Mouse (Mus musculus): ENCODE measurements around the gene Esm1. TPM values are rescaled to one million over a fixed set of nuclear protein-coding genes. Genes with fewer than 3 reads are reported as not detected.

Gene Esm1
- total RNA-seq, 1 experiment, result not detected

- Histone ChIP-seq H3K36me3 (ENCODE audit: control insufficient read depth, insufficient read depth, low read length, poor library complexity, severe bottlenecking) (no peaks in the 10 kb centered on the region), H3K9me3 (ENCODE audit: control insufficient read depth, insufficient read depth, low read depth, low read length) (no peaks in the 10 kb centered on the region), H3K4me3 (ENCODE audit: insufficient read depth in 1 of 2, low read depth in 1 of 2, low read length in 2 of 2, poor library complexity in 1 of 2, severe bottlenecking in 1 of 2) (no peak overlapping the region), H3K27ac (ENCODE audit: insufficient read depth, low read depth, low read length, poor library complexity, severe bottlenecking) (no peak overlapping the region), H3K4me1 (ENCODE audit: control insufficient read depth in 2 of 2, insufficient read depth in 2 of 2, low read length in 2 of 2, poor library complexity in 1 of 2) (peaks cover 0 to 5% of the 10 kb centered on the region in 2 experiments; a peak in 2 of 4 replicates), H3K9ac (ENCODE audit: insufficient read depth, low read depth, low read length, poor library complexity, severe bottlenecking) (no peak overlapping the region)
- DNase-seq (ENCODE audit: low read depth, low spot score), result no peak
- in situ Hi-C loops (cut with MboI; ENCODE audit: low sequenced_read_pairs in 2 of 2, unreplicated experiment in 2 of 2), result no loop called here
- TF ChIP-seq ZNF384 (IDR thresholded peaks at IDR 0.05; ENCODE audit: low read depth, low read length), result no peak
- no peak for TF ChIP-seq CHD2 (IDR thresholded peaks at IDR 0.05; ENCODE audit: low read depth, low read length)
- no peak for TF ChIP-seq MAFK (IDR thresholded peaks at IDR 0.05; ENCODE audit: insufficient read depth, low read depth, low read length)
- TF ChIP-seq ZC3H11A (IDR thresholded peaks at IDR 0.05; ENCODE audit: borderline replicate concordance, low read depth, low read length), result no peak
- no peak for TF ChIP-seq HCFC1 (IDR thresholded peaks at IDR 0.05; ENCODE audit: borderline replicate concordance, insufficient read depth, low read length)
These were observed 10.1 kb upstream of the Esm1 start for GRCm38 (mm10) chr13:113199331-113199730.

GRCm38 (mm10) chr13:113200726-113201125 is 8.7 kb upstream of the Esm1 start:
- no peak overlapping the region for H3K9ac ChIP-seq (ENCODE audit: insufficient read depth, low read depth, low read length, poor library complexity, severe bottlenecking)
- H3K9me3 ChIP-seq (ENCODE audit: control insufficient read depth, insufficient read depth, low read depth, low read length), result no peaks in the 10 kb centered on the region
- no peak for TF ChIP-seq ZNF384 (IDR thresholded peaks at IDR 0.05; ENCODE audit: low read depth, low read length)
- TF ChIP-seq CHD2 (IDR thresholded peaks at IDR 0.05; ENCODE audit: low read depth, low read length), result no peak
- no peak for TF ChIP-seq HCFC1 (IDR thresholded peaks at IDR 0.05; ENCODE audit: borderline replicate concordance, insufficient read depth, low read length)
- TF ChIP-seq MAFK (IDR thresholded peaks at IDR 0.05; ENCODE audit: insufficient read depth, low read depth, low read length), result no peak
- no peak for TF ChIP-seq ZC3H11A (IDR thresholded peaks at IDR 0.05; ENCODE audit: borderline replicate concordance, low read depth, low read length)
- H3K36me3 ChIP-seq (ENCODE audit: control insufficient read depth, insufficient read depth, low read length, poor library complexity, severe bottlenecking), result no peaks in the 10 kb centered on the region
- no peak overlapping the region for H3K4me3 ChIP-seq (ENCODE audit: insufficient read depth in 1 of 2, low read depth in 1 of 2, low read length in 2 of 2, poor library complexity in 1 of 2, severe bottlenecking in 1 of 2)
- no peak overlapping the region for H3K27ac ChIP-seq (ENCODE audit: insufficient read depth, low read depth, low read length, poor library complexity, severe bottlenecking)
- in situ Hi-C loops (cut with MboI; ENCODE audit: low sequenced_read_pairs in 2 of 2, unreplicated experiment in 2 of 2), result no loop called here
- DNase-seq (ENCODE audit: low read depth, low spot score), result no peak
- peaks cover 0 to 5% of the 10 kb centered on the region in 2 experiments; a peak in 2 of 4 replicates for H3K4me1 ChIP-seq (ENCODE audit: control insufficient read depth in 2 of 2, insufficient read depth in 2 of 2, low read length in 2 of 2, poor library complexity in 1 of 2)

GRCm38 (mm10) chr13:113201631-113202030 is 7.8 kb upstream of the Esm1 start:
- no peak overlapping the region for H3K27ac ChIP-seq (ENCODE audit: insufficient read depth, low read depth, low read length, poor library complexity, severe bottlenecking)
- in situ Hi-C loops (cut with MboI; ENCODE audit: low sequenced_read_pairs in 2 of 2, unreplicated experiment in 2 of 2), result no loop called here
- no peaks in the 10 kb centered on the region for H3K36me3 ChIP-seq (ENCODE audit: control insufficient read depth, insufficient read depth, low read length, poor library complexity, severe bottlenecking)
- H3K4me3 ChIP-seq (ENCODE audit: insufficient read depth in 1 of 2, low read depth in 1 of 2, low read length in 2 of 2, poor library complexity in 1 of 2, severe bottlenecking in 1 of 2), result no peak overlapping the region
- DNase-seq (ENCODE audit: low read depth, low spot score), result no peak
- H3K9me3 ChIP-seq (ENCODE audit: control insufficient read depth, insufficient read depth, low read depth, low read length), result no peaks in the 10 kb centered on the region
- no peak overlapping the region for H3K9ac ChIP-seq (ENCODE audit: insufficient read depth, low read depth, low read length, poor library complexity, severe bottlenecking)
- H3K4me1 ChIP-seq (ENCODE audit: control insufficient read depth in 2 of 2, insufficient read depth in 2 of 2, low read length in 2 of 2, poor library complexity in 1 of 2), result peaks cover 0 to 5% of the 10 kb centered on the region in 2 experiments; a peak in 2 of 4 replicates
- TF ChIP-seq ZNF384 (IDR thresholded peaks at IDR 0.05; ENCODE audit: low read depth, low read length), result 0 out of 2 replicates have a peak, but pooled peaks have one; percentile 16
- no peak for TF ChIP-seq CHD2 (IDR thresholded peaks at IDR 0.05; ENCODE audit: low read depth, low read length)

- TF ChIP-seq CHD2 (IDR thresholded peaks at IDR 0.05; ENCODE audit: low read depth, low read length) (no peak), ZNF384 (IDR thresholded peaks at IDR 0.05; ENCODE audit: low read depth, low read length) (no peak), HCFC1 (IDR thresholded peaks at IDR 0.05; ENCODE audit: borderline replicate concordance, insufficient read depth, low read length) (no peak), MAFK (IDR thresholded peaks at IDR 0.05; ENCODE audit: insufficient read depth, low read depth, low read length) (no peak), ZC3H11A (IDR thresholded peaks at IDR 0.05; ENCODE audit: borderline replicate concordance, low read depth, low read length) (no peak)
- in situ Hi-C loops (cut with MboI; ENCODE audit: low sequenced_read_pairs in 2 of 2, unreplicated experiment in 2 of 2), result no loop called here
- DNase-seq (ENCODE audit: low read depth, low spot score), result no peak
- no peaks in the 10 kb centered on the region for H3K36me3 ChIP-seq (ENCODE audit: control insufficient read depth, insufficient read depth, low read length, poor library complexity, severe bottlenecking)
- H3K9ac ChIP-seq (ENCODE audit: insufficient read depth, low read depth, low read length, poor library complexity, severe bottlenecking), result no peak overlapping the region
- peaks cover 0 to 5% of the 10 kb centered on the region in 2 experiments; a peak in 2 of 4 replicates for H3K4me1 ChIP-seq (ENCODE audit: control insufficient read depth in 2 of 2, insufficient read depth in 2 of 2, low read length in 2 of 2, poor library complexity in 1 of 2)
- no peak overlapping the region for H3K27ac ChIP-seq (ENCODE audit: insufficient read depth, low read depth, low read length, poor library complexity, severe bottlenecking)
- H3K9me3 ChIP-seq (ENCODE audit: control insufficient read depth, insufficient read depth, low read depth, low read length), result no peaks in the 10 kb centered on the region
- no peak overlapping the region for H3K4me3 ChIP-seq (ENCODE audit: insufficient read depth in 1 of 2, low read depth in 1 of 2, low read length in 2 of 2, poor library complexity in 1 of 2, severe bottlenecking in 1 of 2)
These were observed 7.3 kb upstream of the Esm1 start for GRCm38 (mm10) chr13:113202184-113202583.

DNA sequence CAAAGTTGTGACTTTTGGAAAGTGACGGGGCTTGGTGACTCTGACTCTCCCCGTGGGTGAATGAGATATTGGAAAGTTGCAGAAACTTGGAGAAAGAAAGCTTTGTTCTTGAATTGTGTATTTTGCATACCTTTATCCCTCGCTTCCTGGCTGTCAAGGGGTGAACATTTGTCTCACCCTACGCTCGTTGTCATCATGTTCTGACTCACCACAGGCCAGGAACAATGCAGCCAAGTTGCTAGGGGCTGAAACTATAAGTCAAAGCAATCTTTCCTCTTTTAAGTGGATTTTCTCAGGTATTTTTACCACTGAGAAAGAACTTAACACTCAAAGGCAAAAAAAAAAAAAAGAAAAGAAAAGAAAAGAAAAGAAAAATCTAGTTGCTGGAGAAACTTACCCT is 6.3 kb upstream of the Esm1 start:
- H3K27ac ChIP-seq (ENCODE audit: insufficient read depth, low read depth, low read length, poor library complexity, severe bottlenecking), result no peak overlapping the region
- no peak overlapping the region for H3K9ac ChIP-seq (ENCODE audit: insufficient read depth, low read depth, low read length, poor library complexity, severe bottlenecking)
- in situ Hi-C loops (cut with MboI; ENCODE audit: low sequenced_read_pairs in 2 of 2, unreplicated experiment in 2 of 2), result no loop called here
- H3K4me3 ChIP-seq (ENCODE audit: insufficient read depth in 1 of 2, low read depth in 1 of 2, low read length in 2 of 2, poor library complexity in 1 of 2, severe bottlenecking in 1 of 2), result no peak overlapping the region
- peaks cover 0 to 5% of the 10 kb centered on the region in 2 experiments; a peak in 2 of 4 replicates for H3K4me1 ChIP-seq (ENCODE audit: control insufficient read depth in 2 of 2, insufficient read depth in 2 of 2, low read length in 2 of 2, poor library complexity in 1 of 2)
- H3K36me3 ChIP-seq (ENCODE audit: control insufficient read depth, insufficient read depth, low read length, poor library complexity, severe bottlenecking), result no peaks in the 10 kb centered on the region
- DNase-seq (ENCODE audit: low read depth, low spot score), result no peak
- TF ChIP-seq ZNF384 (IDR thresholded peaks at IDR 0.05; ENCODE audit: low read depth, low read length), result no peak
- no peak for TF ChIP-seq CHD2 (IDR thresholded peaks at IDR 0.05; ENCODE audit: low read depth, low read length)
- no peak for TF ChIP-seq MAFK (IDR thresholded peaks at IDR 0.05; ENCODE audit: insufficient read depth, low read depth, low read length)
- TF ChIP-seq HCFC1 (IDR thresholded peaks at IDR 0.05; ENCODE audit: borderline replicate concordance, insufficient read depth, low read length), result no peak
- no peak for TF ChIP-seq ZC3H11A (IDR thresholded peaks at IDR 0.05; ENCODE audit: borderline replicate concordance, low read depth, low read length)
- no peaks in the 10 kb centered on the region for H3K9me3 ChIP-seq (ENCODE audit: control insufficient read depth, insufficient read depth, low read depth, low read length)
